Mouse (Mus musculus): ENCODE data around the gene Zfp418. TPM values are rescaled to one million over a fixed set of nuclear protein-coding genes. Genes with fewer than 3 reads are reported as not detected.
"Not testable (repeated sequence)": the region's sequence is repeated elsewhere in the genome, so short reads cannot be mapped to it uniquely, and the experiment has no call there.

The Zfp418 gene
- polyA plus RNA-seq, 1 experiment from 2014 or later: 2.9 TPM

DNA sequence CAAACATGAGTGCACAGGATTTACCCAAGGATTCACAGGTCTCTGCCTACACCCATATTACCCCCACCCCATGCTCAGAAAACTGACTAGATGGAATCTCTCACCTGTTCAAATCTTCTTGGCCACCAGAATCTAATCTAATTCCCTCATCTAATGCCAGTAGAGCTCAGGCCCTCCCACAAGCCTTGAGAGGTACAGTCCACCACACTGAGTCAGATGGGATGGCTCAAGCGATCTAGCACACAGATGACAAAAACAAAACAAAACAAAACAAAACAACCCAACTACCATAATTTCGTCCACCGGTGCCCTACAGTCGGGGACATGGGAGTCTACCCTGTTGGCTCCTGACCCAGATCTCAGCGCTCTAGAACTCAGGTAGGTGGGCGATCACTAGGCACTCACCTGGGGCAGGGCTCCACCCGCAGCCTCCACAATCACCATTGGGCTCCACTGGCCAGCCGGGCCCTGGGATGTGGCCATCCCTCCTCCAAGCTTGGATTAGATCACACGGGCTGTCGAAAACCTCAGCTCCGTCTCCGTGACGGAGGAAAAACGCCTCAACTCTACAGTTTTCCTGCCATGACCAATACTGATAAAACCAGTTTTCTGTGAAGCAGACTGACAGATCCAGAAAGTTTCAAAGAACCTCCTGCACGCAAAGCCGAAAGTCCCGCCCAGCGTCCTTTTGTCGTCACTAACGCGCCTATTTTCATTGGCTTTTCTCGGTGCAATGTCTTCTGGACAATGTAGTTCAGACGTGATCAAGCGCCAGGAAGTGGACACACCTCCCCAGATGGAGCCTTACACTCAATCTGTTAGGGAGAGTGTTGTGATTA is 38.4 kb downstream of the Zfp418 start, which contains the start of gene Zfp772:
TSS of gene Zfp772 (minus strand) at position 686 of the 839 bp plus-strand sequence.
- not testable (repeated sequence) for H3K9me3 ChIP-seq; H3K4me1 ChIP-seq (replicated peaks); H3K27ac ChIP-seq (replicated peaks); H3K27me3 ChIP-seq
- ATAC-seq (ENCODE audit: low read depth): peak; percentile 59; the same call in 1 of the 2 replicates
- Histone ChIP-seq H3K4me2 (peak within 1 kb of the TSS; percentile 65), H3K9ac (peak within 1 kb of the TSS; percentile 64), H3K4me3 (peak within 1 kb of the TSS; percentile 52), H3K36me3 (peaks cover 17% of the 10 kb centered on the region)
- 2% methylated on average over 24 of the region's 24 CpGs for WGBS

Other genes starting within 250 kb of the Zfp418 start
- not detected in 2 replicates for gene Aurkc, start 176.0 kb upstream of the Zfp418 start, polyA plus RNA-seq (2015; fragmentation: Nextera tagmentation; extraction: Ambion mirVana)
- gene Zfp954, start 49.8 kb upstream of the Zfp418 start, polyA plus RNA-seq (2015; fragmentation: Nextera tagmentation; extraction: Ambion mirVana): 22.1 and 22.3 TPM in 2 replicates
- 14.7 and 16.1 TPM in 2 replicates for gene Zfp773, start 34.6 kb upstream of the Zfp418 start, polyA plus RNA-seq (2015; fragmentation: Nextera tagmentation; extraction: Ambion mirVana)
- gene Zfp772, start 38.7 kb downstream of the Zfp418 start, polyA plus RNA-seq (2015; fragmentation: Nextera tagmentation; extraction: Ambion mirVana): 8.7 and 9.2 TPM in 2 replicates
- gene Vmn2r29, start 76.0 kb downstream of the Zfp418 start, polyA plus RNA-seq (2015; fragmentation: Nextera tagmentation; extraction: Ambion mirVana): 0.88 and 1.2 TPM in 2 replicates
- gene Gm45844, start 107.0 kb downstream of the Zfp418 start, polyA plus RNA-seq (2015; fragmentation: Nextera tagmentation; extraction: Ambion mirVana): 3.0 and 6.0 TPM in 2 replicates
- gene Clcn4, start 129.5 kb downstream of the Zfp418 start, polyA plus RNA-seq (2015; fragmentation: Nextera tagmentation; extraction: Ambion mirVana): 147 and 148 TPM in 2 replicates
- gene Vmn2r30, start 166.3 kb downstream of the Zfp418 start, polyA plus RNA-seq (2015; fragmentation: Nextera tagmentation; extraction: Ambion mirVana): 0.06 TPM in 1 of 2 replicates, not detected in the other
- gene Gm45783, start 203.2 kb downstream of the Zfp418 start, polyA plus RNA-seq (2015; fragmentation: Nextera tagmentation; extraction: Ambion mirVana): not detected in 2 replicates
- gene Vmn2r31, start 228.4 kb downstream of the Zfp418 start, polyA plus RNA-seq (2015; fragmentation: Nextera tagmentation; extraction: Ambion mirVana): not detected in 2 replicates

All from neural tube, embryonic 13.5 days (tissue).